Mouse (Mus musculus) intestine, embryonic 16.5 days (tissue): ENCODE measurements at regions not wholly inside any gene's neighbourhood (a gene's known extent, or its start where the extent isn't known, plus 50 kb on each side); places are given as distances from the start of the nearest gene placed in this dataset.

ENCODE experiments used
- ATAC-seq: fragments of 200-750 bp; cut with Nextera tagmentation; 2 replicates; pipeline ENCODE4 v1.8.0; 2017; ENCODE audit warnings: moderate TSS enrichment, moderate library complexity
- H3K27ac ChIP-seq: fragments of 300-500 bp; sonication (generic); 2 replicates; pipeline ENCODE4 v1.5.1; 2014; ENCODE audit warnings: mild to moderate bottlenecking, low read length
- H3K27me3 ChIP-seq: fragments of 300-500 bp; sonication (generic); replicated peaks from 2 replicates; pipeline ENCODE4 v1.6.1; 2014; ENCODE audit warnings: low read length, control low read depth, mixed read lengths; ENCODE audit not compliant: control insufficient read depth, insufficient read depth
- H3K36me3 ChIP-seq: fragments of 300-500 bp; sonication (generic); 2 replicates; pipeline ENCODE4 v1.6.1; 2014; ENCODE audit warnings: low read length, control low read depth; ENCODE audit not compliant: control insufficient read depth, insufficient read depth
- H3K4me1 ChIP-seq: fragments of 300-500 bp; sonication (generic); 2 replicates; pipeline ENCODE4 v1.6.1; 2014; ENCODE audit warnings: low read length, control low read depth, mixed read lengths; ENCODE audit not compliant: control insufficient read depth, insufficient read depth
- H3K4me2 ChIP-seq: fragments of 300-500 bp; sonication (generic); 2 replicates; pipeline ENCODE4 v1.6.1; 2014; ENCODE audit warnings: low read depth, low read length, control low read depth
- H3K4me3 ChIP-seq: fragments of 300-500 bp; sonication (generic); 2 replicates; pipeline ENCODE4 v1.5.1; 2014; ENCODE audit warnings: mild to moderate bottlenecking, low read length
- H3K9ac ChIP-seq: fragments of 300-500 bp; sonication (generic); 2 replicates; pipeline ENCODE4 v1.6.1; 2014; ENCODE audit warnings: low read depth, low read length
- H3K9me3 ChIP-seq: fragments of 300-500 bp; sonication (generic); 2 replicates; pipeline ENCODE4 v1.6.1; 2016; ENCODE audit warnings: low read length, control low read depth; ENCODE audit not compliant: control insufficient read depth
- WGBS: fragments of 180-500 bp; shearing (Covaris S2); extraction: QIAGEN DNeasy Blood & Tissue Kit; methylation state at CpG from one replicate; pipeline ENCODE4 v1.1.7; 2014; 5-methylcytosine and 5-hydroxymethylcytosine counted together

DNA sequence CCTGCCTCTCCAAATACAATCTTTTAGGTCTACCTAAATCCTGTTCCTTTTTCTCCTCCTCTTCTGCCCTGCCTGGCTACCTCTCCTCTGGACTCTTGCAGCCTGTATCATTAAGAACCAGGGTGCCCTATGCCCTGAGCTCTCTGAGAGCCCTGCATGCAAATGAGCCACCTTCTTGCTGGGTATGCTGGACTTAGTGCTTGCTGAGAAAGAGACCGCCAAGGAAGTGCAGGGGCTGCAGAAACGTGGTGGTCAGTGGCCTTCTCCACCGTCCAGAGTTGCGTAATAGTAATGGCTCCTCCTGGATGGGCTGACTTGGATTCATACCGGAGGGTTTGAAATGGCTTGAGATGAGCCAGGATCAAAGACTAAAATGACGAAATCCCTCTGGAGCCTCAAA, 86.9 kb upstream of the Dlx2 start:
- no peak overlapping the region for H3K4me2 ChIP-seq
- no peak overlapping the region for H3K4me3 ChIP-seq
- H3K9ac ChIP-seq, result no peak overlapping the region
- H3K27me3 ChIP-seq, result 0 out of 2 replicates have a peak, but pooled peaks cover 5% of the 10 kb centered on the region
- no peak overlapping the region for H3K27ac ChIP-seq
- no peaks in the 10 kb centered on the region for H3K9me3 ChIP-seq
- ATAC-seq, result no peak
- H3K36me3 ChIP-seq, result no peaks in the 10 kb centered on the region
- peaks cover 13% of the 10 kb centered on the region for H3K4me1 ChIP-seq
- 78% methylated on average over 6 of the region's 6 CpGs for WGBS

DNA sequence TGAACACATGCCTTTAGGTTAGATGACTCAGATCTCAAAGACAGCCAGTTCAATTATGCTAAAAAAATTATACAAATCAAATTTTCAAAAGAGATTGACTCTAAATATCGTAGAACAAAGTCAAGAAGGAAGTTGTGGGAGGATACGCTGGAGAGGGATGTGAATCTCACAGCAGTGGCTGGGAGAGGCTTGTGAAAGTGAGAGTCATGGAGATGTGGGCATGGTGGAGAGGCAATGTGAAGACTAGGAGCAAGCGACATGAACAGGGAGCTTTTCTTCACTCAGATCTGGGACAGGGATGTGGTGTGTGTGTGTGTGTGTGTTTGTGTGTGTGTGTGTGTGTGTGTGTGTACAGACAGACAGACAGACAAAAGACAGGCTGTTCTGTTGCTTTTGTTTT, 87.9 kb upstream of the Dlx2 start:
- no peak overlapping the region for H3K4me3 ChIP-seq
- no peak overlapping the region for H3K27ac ChIP-seq
- no peaks in the 10 kb centered on the region for H3K9me3 ChIP-seq
- no peaks in the 10 kb centered on the region for H3K36me3 ChIP-seq
- WGBS, result 79% methylated on average over 3 of the region's 3 CpGs
- no peaks in the 10 kb centered on the region for H3K27me3 ChIP-seq
- no peak overlapping the region for H3K9ac ChIP-seq
- ATAC-seq, result no peak
- H3K4me2 ChIP-seq, result no peak overlapping the region
- H3K4me1 ChIP-seq, result peaks cover 6% of the 10 kb centered on the region

DNA sequence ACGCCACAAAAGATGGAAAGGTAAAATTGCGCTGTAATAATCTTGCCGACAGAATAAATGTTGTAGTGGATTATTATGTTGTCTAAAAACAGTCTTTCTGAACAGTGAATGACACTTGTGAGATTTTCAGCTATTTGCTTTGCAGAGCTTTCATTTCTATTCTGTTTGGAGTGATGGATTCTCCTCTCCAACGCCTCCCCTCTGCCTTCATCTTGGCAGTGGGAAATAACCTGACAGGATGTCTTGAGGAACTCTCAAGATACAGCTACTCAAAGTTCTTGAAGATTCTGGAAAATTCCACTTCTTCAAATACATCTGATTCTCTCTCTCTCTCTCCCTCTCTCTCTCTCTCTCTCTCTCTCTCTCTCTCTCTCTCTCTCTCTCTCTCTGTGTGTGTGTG, 89.6 kb upstream of the Dlx2 start:
- Histone ChIP-seq H3K4me1 (no peaks in the 10 kb centered on the region), H3K4me2 (no peak overlapping the region), H3K27ac (no peak overlapping the region), H3K9me3 (no peaks in the 10 kb centered on the region), H3K9ac (no peak overlapping the region), H3K4me3 (no peak overlapping the region), H3K27me3 (no peaks in the 10 kb centered on the region), H3K36me3 (no peaks in the 10 kb centered on the region)
- ATAC-seq, result no peak
- 90% methylated on average over 4 of the region's 4 CpGs for whole genome bisulfite sequencing

DNA sequence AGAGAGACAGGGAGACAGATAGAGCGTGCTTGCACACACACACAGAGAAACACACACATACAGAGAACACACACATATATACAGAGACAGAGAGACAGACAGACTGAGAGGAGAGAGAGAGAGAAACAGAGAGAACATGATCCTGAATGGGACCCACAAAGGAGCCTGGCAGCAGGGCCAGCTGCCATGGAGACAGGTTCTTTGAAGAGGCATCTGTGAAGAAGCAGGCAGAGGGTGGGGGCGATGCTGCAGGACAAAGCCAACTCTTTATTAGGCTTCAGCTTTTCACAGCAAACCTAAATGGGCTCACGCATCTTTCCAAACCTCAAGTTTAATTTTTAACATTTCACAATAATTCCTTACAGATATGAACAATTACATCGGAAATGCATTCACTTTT, 90.0 kb upstream of the Dlx2 start:
- Histone ChIP-seq H3K4me2 (no peak overlapping the region), H3K9ac (no peak overlapping the region), H3K4me1 (no peaks in the 10 kb centered on the region), H3K27me3 (no peaks in the 10 kb centered on the region), H3K4me3 (no peak overlapping the region), H3K36me3 (no peaks in the 10 kb centered on the region), H3K27ac (no peak overlapping the region), H3K9me3 (no peaks in the 10 kb centered on the region)
- 74% methylated on average over 4 of the region's 4 CpGs for WGBS
- ATAC-seq, result no peak

DNA sequence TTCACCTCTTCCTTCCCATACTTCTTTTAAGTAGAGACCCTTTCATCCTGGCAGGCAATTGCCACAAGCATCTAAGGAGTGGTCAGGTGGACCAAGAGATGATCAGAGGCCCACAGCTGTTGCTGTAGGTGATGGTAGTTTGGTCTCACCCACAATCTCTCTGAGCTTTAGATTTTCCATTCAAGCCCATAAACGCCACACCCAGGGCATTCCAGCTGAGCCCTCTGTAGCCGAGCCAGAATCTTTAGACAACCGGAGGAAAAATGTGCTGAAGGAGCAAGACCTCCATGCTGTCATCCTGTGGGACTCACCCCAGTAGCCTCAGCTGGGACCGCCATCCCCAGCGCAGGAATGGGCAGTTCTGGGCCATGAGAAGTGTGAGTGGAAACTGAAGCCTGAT, 93.7 kb upstream of the Dlx2 start:
- Histone ChIP-seq H3K27ac (no peak overlapping the region), H3K4me1 (no peaks in the 10 kb centered on the region), H3K9ac (no peak overlapping the region), H3K27me3 (no peaks in the 10 kb centered on the region), H3K9me3 (no peaks in the 10 kb centered on the region), H3K4me3 (no peak overlapping the region), H3K36me3 (no peaks in the 10 kb centered on the region), H3K4me2 (no peak overlapping the region)
- no peak for ATAC-seq
- WGBS, result 79% methylated on average over 5 of the region's 5 CpGs

DNA sequence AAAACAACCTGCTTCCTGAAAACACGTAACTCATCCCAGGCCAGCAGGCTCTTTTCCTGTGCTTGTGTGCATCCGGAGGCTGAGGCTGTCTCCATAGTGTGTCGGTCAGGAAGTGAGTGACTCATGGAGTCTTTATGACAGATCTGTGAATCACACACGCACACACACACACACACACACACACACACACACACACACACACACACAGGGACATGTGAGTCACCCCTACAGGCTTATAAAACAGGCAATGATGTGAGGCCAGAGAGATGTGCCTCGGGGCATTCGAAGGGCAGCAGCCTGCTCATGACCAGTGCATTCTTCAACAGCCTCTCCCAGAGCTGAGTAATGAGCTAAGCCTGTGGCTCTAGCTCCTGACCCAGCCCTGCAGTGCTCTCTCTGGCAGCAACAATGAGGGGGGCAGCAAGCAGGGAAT, 97.5 kb upstream of the Dlx2 start:
- no peak overlapping the region for H3K4me2 ChIP-seq
- no peaks in the 10 kb centered on the region for H3K4me1 ChIP-seq
- no peak overlapping the region for H3K4me3 ChIP-seq
- no peak overlapping the region for H3K9ac ChIP-seq
- WGBS, result 40% methylated on average over 6 of the region's 6 CpGs
- no peaks in the 10 kb centered on the region for H3K36me3 ChIP-seq
- no peaks in the 10 kb centered on the region for H3K27me3 ChIP-seq
- ATAC-seq, result peak; percentile 77
- H3K27ac ChIP-seq, result no peak overlapping the region
- H3K9me3 ChIP-seq, result no peaks in the 10 kb centered on the region

DNA sequence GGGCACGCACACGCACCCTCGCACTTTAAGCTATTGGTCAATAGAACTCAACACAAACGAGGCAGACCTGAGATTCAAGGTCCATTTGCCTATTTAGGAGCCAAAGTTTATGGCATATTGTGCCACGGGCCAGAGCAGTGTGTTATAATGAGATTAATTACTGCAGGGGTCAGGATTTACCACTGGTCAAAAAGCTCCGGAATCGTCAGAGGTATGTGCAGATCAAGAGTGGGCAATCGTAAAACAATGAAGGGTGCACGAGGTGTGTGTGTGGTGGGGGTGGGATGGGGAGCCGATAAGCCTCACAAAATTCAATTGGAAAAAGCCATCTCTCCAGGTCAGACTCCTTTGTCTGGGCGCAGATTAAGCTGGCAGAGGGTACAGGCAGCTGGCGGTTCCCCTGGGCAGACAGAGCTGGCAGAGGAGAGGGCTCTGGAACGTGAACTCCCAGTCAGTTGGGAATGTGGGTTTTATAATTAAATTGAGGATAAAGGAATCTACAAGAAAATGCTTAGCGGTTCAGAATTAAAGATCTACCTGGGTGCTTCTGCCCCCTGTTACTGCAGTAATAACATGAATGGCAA, 97.4 kb upstream of the Itga6 start:
- H3K9me3 ChIP-seq, result no peaks in the 10 kb centered on the region
- no peak overlapping the region for H3K27ac ChIP-seq
- no peak for ATAC-seq
- H3K4me2 ChIP-seq, result no peak overlapping the region
- H3K27me3 ChIP-seq, result no peaks in the 10 kb centered on the region
- 69% methylated on average over 14 of the region's 14 CpGs for WGBS
- no peak overlapping the region for H3K4me3 ChIP-seq
- H3K9ac ChIP-seq, result no peak overlapping the region
- H3K4me1 ChIP-seq, result no peaks in the 10 kb centered on the region
- no peaks in the 10 kb centered on the region for H3K36me3 ChIP-seq

DNA sequence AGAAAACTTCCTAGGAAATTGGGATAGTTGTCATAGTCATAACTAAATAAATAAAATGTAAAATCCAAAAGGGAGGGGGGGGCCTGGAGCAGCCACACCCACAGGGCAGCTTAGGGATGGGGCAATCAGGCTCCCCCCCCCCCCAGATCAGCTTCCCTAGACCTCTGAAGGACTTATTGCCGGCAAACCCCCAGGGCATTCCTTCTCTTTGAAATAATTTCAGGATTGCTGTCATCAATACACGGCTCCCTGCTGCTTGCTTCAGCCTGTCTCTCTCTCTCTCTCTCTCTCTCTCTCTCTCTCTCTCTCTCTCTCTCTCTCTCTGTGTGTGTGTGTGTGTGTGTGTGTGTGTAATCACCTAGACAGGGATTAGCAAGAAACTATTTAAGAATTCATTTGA, 93.8 kb upstream of the Itga6 start:
- Histone ChIP-seq H3K4me1 (peaks cover 9% of the 10 kb centered on the region), H3K36me3 (no peaks in the 10 kb centered on the region), H3K27me3 (no peaks in the 10 kb centered on the region), H3K4me3 (no peak overlapping the region), H3K9ac (no peak overlapping the region), H3K9me3 (no peaks in the 10 kb centered on the region), H3K4me2 (no peak overlapping the region), H3K27ac (no peak overlapping the region)
- no peak for ATAC-seq
- 33% methylated on average over 2 of the region's 2 CpGs for WGBS

DNA sequence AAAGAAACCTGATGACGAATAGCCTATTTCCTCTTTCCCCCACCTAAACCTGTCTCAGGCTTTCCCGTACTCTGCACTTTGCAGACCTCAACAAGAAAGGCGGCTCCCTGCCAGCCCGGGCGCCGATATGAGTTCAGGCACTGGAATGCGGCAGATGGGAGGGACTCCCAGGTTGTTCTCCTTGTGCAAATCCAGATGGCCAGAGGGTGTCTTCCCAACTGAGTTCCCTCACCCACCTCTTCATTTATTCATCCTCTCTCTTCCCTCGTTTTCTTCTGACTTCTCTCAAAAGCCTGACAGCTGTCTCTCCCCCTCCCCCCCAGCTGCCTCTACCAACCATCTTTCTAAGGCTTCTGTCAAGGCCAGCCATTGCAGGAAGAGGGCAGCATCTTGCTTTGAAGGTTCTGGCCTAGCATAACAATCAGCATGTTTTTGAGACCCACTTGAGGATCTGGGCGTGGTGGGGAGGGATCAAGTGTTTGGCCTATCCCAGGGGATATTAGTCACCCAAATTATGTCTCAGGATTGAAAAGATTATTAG, 93.1 kb upstream of the Itga6 start:
- Histone ChIP-seq H3K9ac (no peak overlapping the region), H3K27ac (no peak overlapping the region), H3K9me3 (no peaks in the 10 kb centered on the region), H3K27me3 (no peaks in the 10 kb centered on the region), H3K4me3 (no peak overlapping the region), H3K36me3 (no peaks in the 10 kb centered on the region), H3K4me2 (no peak overlapping the region), H3K4me1 (peaks cover 9% of the 10 kb centered on the region)
- ATAC-seq, result no peak
- 22% methylated on average over 9 of the region's 9 CpGs for WGBS
